30 mouse cellular contexts compared by ENCODE assay signal in the genomic region with DNA sequence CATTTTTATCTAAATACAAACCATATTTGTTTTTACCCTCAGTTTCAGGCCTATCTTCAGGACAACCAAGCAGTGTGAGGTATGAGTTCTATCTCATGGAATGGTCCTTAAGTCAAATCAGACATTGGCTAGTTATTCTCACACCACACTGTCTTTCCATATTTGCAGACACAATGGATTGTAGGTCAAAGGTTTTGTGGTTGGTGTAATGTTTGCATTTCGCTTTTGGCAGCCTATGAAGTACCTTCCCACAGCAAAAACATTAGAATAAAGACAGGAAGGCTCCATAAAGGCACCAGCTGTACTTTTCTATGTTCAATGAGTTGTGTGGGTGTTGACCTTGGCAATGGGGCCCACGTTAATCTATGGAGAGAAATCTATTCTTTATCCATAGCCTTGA.
"Had no signal": no experiment of that assay in that cellular context is flagged by ENCODE, and none has a peak within 500 bp of the region (broad histone marks: within the 10 kb centered on the region; RNA-seq: fewer than 3 reads in every experiment).

No protein-coding gene starts in this region.

- H3K36me3 ChIP-seq: limb, embryonic 10.5 days; limb, embryonic 12.5 days; limb, embryonic 13.5 days; limb, embryonic 15.5 days; liver, embryonic 13.5 days; liver, embryonic 15.5 days; lung, embryonic 15.5 days; midbrain, embryonic 10.5 days; midbrain, embryonic 12.5 days; midbrain, embryonic 13.5 days; midbrain, embryonic 15.5 days; neural tube, embryonic 12.5 days had no signal

- H3K4me3 ChIP-seq: left cerebral cortex, adult 2 months; limb, embryonic 10.5 days; limb, embryonic 12.5 days; limb, embryonic 13.5 days; limb, embryonic 15.5 days; liver, embryonic 13.5 days; liver, embryonic 15.5 days; lung, embryonic 15.5 days; megakaryocyte, embryonic 14.5 days; midbrain, embryonic 10.5 days; midbrain, embryonic 12.5 days; midbrain, embryonic 13.5 days; midbrain, embryonic 15.5 days; myocyte; neural tube, embryonic 12.5 days had no signal

- H3K4me1 ChIP-seq: limb, embryonic 10.5 days; limb, embryonic 12.5 days; limb, embryonic 13.5 days; limb, embryonic 15.5 days; liver, embryonic 13.5 days; liver, embryonic 15.5 days; lung, embryonic 15.5 days; megakaryocyte, embryonic 14.5 days; midbrain, embryonic 10.5 days; midbrain, embryonic 12.5 days; midbrain, embryonic 13.5 days; midbrain, embryonic 15.5 days; neural tube, embryonic 12.5 days had no signal

- H3K9me3 ChIP-seq: limb, embryonic 10.5 days; limb, embryonic 12.5 days; limb, embryonic 13.5 days; limb, embryonic 15.5 days; liver, embryonic 13.5 days; liver, embryonic 15.5 days; lung, embryonic 15.5 days; megakaryocyte, embryonic 14.5 days; midbrain, embryonic 10.5 days; midbrain, embryonic 12.5 days; midbrain, embryonic 13.5 days; midbrain, embryonic 15.5 days; neural tube, embryonic 12.5 days had no signal

- DNase-seq: left cerebral cortex, postnatal 4 days; liver; liver, embryonic 13.5 days; lung, adult 18-20 months; lung, adult 2 months; lung, embryonic 14.5 days; lung, postnatal 10 days; lung, postnatal 14 days; lung, postnatal 36 days; lung, postnatal 4 days; midbrain, embryonic 14.5 days had no signal

- ATAC-seq: lung, postnatal 0 days; midbrain, embryonic 13.5 days; midbrain, embryonic 15.5 days; midbrain, embryonic 16.5 days had no signal

- H3K27ac ChIP-seq: left cerebral cortex, adult 2 months; limb, embryonic 10.5 days; limb, embryonic 12.5 days; limb, embryonic 13.5 days; limb, embryonic 15.5 days; liver, embryonic 13.5 days; liver, embryonic 14.5 days; liver, embryonic 15.5 days; lung, embryonic 15.5 days; macrophage; midbrain, embryonic 10.5 days; midbrain, embryonic 12.5 days; midbrain, embryonic 13.5 days; midbrain, embryonic 15.5 days; neural tube, embryonic 12.5 days had no signal

- H3K4me2 ChIP-seq: limb, embryonic 12.5 days; limb, embryonic 13.5 days; limb, embryonic 15.5 days; liver, embryonic 13.5 days; liver, embryonic 15.5 days; lung, embryonic 14.5 days; lung, embryonic 15.5 days; midbrain, embryonic 11.5 days; midbrain, embryonic 12.5 days; midbrain, embryonic 13.5 days; midbrain, embryonic 15.5 days; neural tube, embryonic 12.5 days had no signal

- H3K9ac ChIP-seq: limb, embryonic 12.5 days; limb, embryonic 13.5 days; limb, embryonic 15.5 days; liver, embryonic 13.5 days; liver, embryonic 14.5 days; liver, embryonic 15.5 days; lung, embryonic 14.5 days; lung, embryonic 15.5 days; midbrain, embryonic 12.5 days; midbrain, embryonic 13.5 days; midbrain, embryonic 15.5 days; neural tube, embryonic 12.5 days had no signal

- H3K27me3 ChIP-seq: limb, embryonic 12.5 days; limb, embryonic 13.5 days; limb, embryonic 15.5 days; liver, embryonic 13.5 days; liver, embryonic 15.5 days; lung, embryonic 15.5 days; megakaryocyte, embryonic 14.5 days; midbrain, embryonic 12.5 days; midbrain, embryonic 13.5 days; midbrain, embryonic 15.5 days; neural tube, embryonic 12.5 days had no signal
